Mouse (Mus musculus) midbrain, embryonic 12.5 days (tissue): ENCODE results near the gene Rap1gap2. TPM values are rescaled to one million over a fixed set of nuclear protein-coding genes. Genes with fewer than 3 reads are reported as not detected.
A peak's percentile ranks its signal among the peaks of the same experiment; 100 is the strongest.

Experiments
- ATAC-seq: fragments of 200-750 bp; cut with Nextera tagmentation; 2 replicates; pipeline ENCODE4 v1.8.0; 2017; ENCODE audit warnings: low read depth, moderate TSS enrichment, moderate library complexity; ENCODE audit not compliant: low FRiP score
- H3K27ac ChIP-seq: fragments of 300-500 bp; sonication (generic); replicated peaks from 2 replicates; pipeline ENCODE4 v1.5.1; 2016; ENCODE audit warnings: mild to moderate bottlenecking
- H3K27me3 ChIP-seq: fragments of 300-500 bp; sonication (generic); 2 replicates; pipeline ENCODE4 v1.6.1; 2016; ENCODE audit warnings: mild to moderate bottlenecking
- H3K36me3 ChIP-seq: fragments of 300-500 bp; sonication (generic); 2 replicates; pipeline ENCODE4 v1.6.1; 2016
- H3K4me1 ChIP-seq: fragments of 300-500 bp; sonication (generic); 2 replicates; pipeline ENCODE4 v1.6.1; 2016
- H3K4me2 ChIP-seq: fragments of 300-500 bp; sonication (generic); replicated peaks from 2 replicates; pipeline ENCODE4 v1.6.1; 2016; ENCODE audit warnings: mild to moderate bottlenecking, moderate library complexity
- H3K4me3 ChIP-seq: fragments of 300-500 bp; sonication (generic); 2 replicates; pipeline ENCODE4 v1.5.1; 2016; ENCODE audit warnings: mild to moderate bottlenecking
- H3K9ac ChIP-seq: fragments of 300-500 bp; sonication (generic); replicated peaks from 2 replicates; pipeline ENCODE4 v1.6.1; 2016; ENCODE audit warnings: mild to moderate bottlenecking, moderate library complexity
- H3K9me3 ChIP-seq: fragments of 300-500 bp; sonication (generic); 2 replicates; pipeline ENCODE4 v1.6.1; 2016; ENCODE audit warnings: mild to moderate bottlenecking
- WGBS: fragments of 180-500 bp; shearing (Covaris S2); methylation state at CpG from one replicate; pipeline ENCODE4 v1.1.7; 2016; 5-methylcytosine and 5-hydroxymethylcytosine counted together
- polyA plus RNA-seq: library from polyadenylated mRNA; unstranded; fragments of >200 nt; fragmentation: Nextera tagmentation; extraction: Ambion mirVana; gene quantifications from 2 replicates; pipeline ENCODE4 v1.2.1, GENCODE M21; 2016

Gene Rap1gap2
- polyA plus RNA-seq, 1 experiment from 2014 or later = 6.1 TPM

GRCm38 (mm10) chr11:74379166-74379873 is 231.4 kb downstream of the Rap1gap2 start:
- Histone ChIP-seq H3K4me3 (no peak overlapping the region), H3K27ac (no peak overlapping the region), H3K4me1 (no peaks in the 10 kb centered on the region), H3K9ac (no peak overlapping the region), H3K27me3 (no peaks in the 10 kb centered on the region; the same call in 1 of the 2 replicates), H3K36me3 (no peaks in the 10 kb centered on the region), H3K9me3 (no peaks in the 10 kb centered on the region), H3K4me2 (no peak overlapping the region)
- WGBS = 76% methylated on average over 4 of the region's 4 CpGs
- no peak for ATAC-seq

- H3K27me3 ChIP-seq = no peaks in the 10 kb centered on the region; the same call in 1 of the 2 replicates
- peak; percentile 65 for ATAC-seq
- no peak overlapping the region for H3K9ac ChIP-seq
- no peak overlapping the region for H3K27ac ChIP-seq
- no peaks in the 10 kb centered on the region for H3K4me1 ChIP-seq
- WGBS = 60% methylated on average over 3 of the region's 3 CpGs
- no peaks in the 10 kb centered on the region for H3K9me3 ChIP-seq
- no peak overlapping the region for H3K4me2 ChIP-seq
- no peak overlapping the region for H3K4me3 ChIP-seq
- no peaks in the 10 kb centered on the region for H3K36me3 ChIP-seq
Observed at GRCm38 (mm10) chr11:74376847-74377246, 233.9 kb downstream of the Rap1gap2 start.

- 10% methylated on average over 22 of the region's 22 CpGs for WGBS
- no peaks in the 10 kb centered on the region for H3K4me1 ChIP-seq
- H3K9me3 ChIP-seq = 0 out of 2 replicates have a peak, but pooled peaks cover 2% of the 10 kb centered on the region
- ATAC-seq = peak; percentile 56; the same call in 1 of the 2 replicates
- H3K36me3 ChIP-seq = no peaks in the 10 kb centered on the region
- H3K27me3 ChIP-seq = no peaks in the 10 kb centered on the region; the same call in 1 of the 2 replicates
- no peak overlapping the region for H3K4me2 ChIP-seq
- no peak overlapping the region for H3K4me3 ChIP-seq
- H3K9ac ChIP-seq = peak overlapping the region; percentile 34; the same call in 1 of the 2 replicates
- H3K27ac ChIP-seq = no peak overlapping the region
Observed at GRCm38 (mm10) chr11:74371393-74372100, 239.2 kb downstream of the Rap1gap2 start.

- Histone ChIP-seq H3K27me3 (no peaks in the 10 kb centered on the region), H3K4me2 (no peak within 1 kb of the TSS), H3K4me3 (no peak within 1 kb of the TSS), H3K36me3 (no peaks in the 10 kb centered on the region), H3K9me3 (no peaks in the 10 kb centered on the region), H3K4me1 (no peaks in the 10 kb centered on the region), H3K9ac (no peak within 1 kb of the TSS), H3K27ac (no peak within 1 kb of the TSS)
- ATAC-seq = no peak
- 71% methylated on average over 1 of the region's 1 CpGs for WGBS
Observed at GRCm38 (mm10) chr11:74361769-74362168, 248.9 kb downstream of the Rap1gap2 start, which contains the start of gene Olfr412. Gene Olfr412 (plus strand): TSS chr11:74362069.

GRCm38 (mm10) chr11:74352550-74352949 is 258.2 kb downstream of the Rap1gap2 start, which contains the start of gene Olfr411:
Gene Olfr411 (minus strand): TSS chr11:74352650.
- WGBS = 84% methylated on average over 3 of the region's 3 CpGs
- Histone ChIP-seq H3K27me3 (no peaks in the 10 kb centered on the region), H3K36me3 (no peaks in the 10 kb centered on the region), H3K4me2 (no peak within 1 kb of the TSS), H3K27ac (no peak within 1 kb of the TSS), H3K9ac (no peak within 1 kb of the TSS), H3K4me3 (no peak within 1 kb of the TSS), H3K9me3 (no peaks in the 10 kb centered on the region), H3K4me1 (no peaks in the 10 kb centered on the region)
- ATAC-seq = no peak

GRCm38 (mm10) chr11:74337931-74338330 is 272.8 kb downstream of the Rap1gap2 start, which contains the start of gene Olfr410:
Gene Olfr410 (minus strand): TSS chr11:74338031.
- ATAC-seq = no peak
- WGBS = 85% methylated on average over 6 of the region's 6 CpGs
- H3K36me3 ChIP-seq = no peaks in the 10 kb centered on the region
- no peak within 1 kb of the TSS for H3K4me2 ChIP-seq
- H3K9me3 ChIP-seq = no peaks in the 10 kb centered on the region; the same call in 1 of the 2 replicates
- no peak within 1 kb of the TSS for H3K4me3 ChIP-seq
- no peaks in the 10 kb centered on the region for H3K4me1 ChIP-seq
- no peaks in the 10 kb centered on the region for H3K27me3 ChIP-seq
- no peak within 1 kb of the TSS for H3K27ac ChIP-seq
- H3K9ac ChIP-seq = no peak within 1 kb of the TSS

Other genes starting within 250 kb of the Rap1gap2 start
- gene Olfr412, start 248.8 kb downstream of the Rap1gap2 start, polyA plus RNA-seq = not detected in 2 replicates
- 2.4 and 2.5 TPM in 2 replicates for gene Ccdc92b, start 8.7 kb upstream of the Rap1gap2 start, polyA plus RNA-seq
- gene Cluh, start 38.6 kb upstream of the Rap1gap2 start, polyA plus RNA-seq = 19.4 and 19.9 TPM in 2 replicates
- 70.3 and 81.9 TPM in 2 replicates for gene Pafah1b1, start 113.8 kb upstream of the Rap1gap2 start, polyA plus RNA-seq
- gene Mettl16, start 159.9 kb upstream of the Rap1gap2 start, polyA plus RNA-seq = 56.3 and 58.5 TPM in 2 replicates
- gene Mnt, start 220.0 kb upstream of the Rap1gap2 start, polyA plus RNA-seq = 8.7 TPM in 2 replicates